Mouse (Mus musculus) right cerebral cortex, adult 2 months (tissue): ENCODE data around the gene Apeh.
A peak's percentile ranks its signal among the peaks of the same experiment; 100 is the strongest.
"Not testable (repeated sequence)": the region's sequence is repeated elsewhere in the genome, so short reads cannot be mapped to it uniquely, and the experiment has no call there.

Source experiments
- DNase-seq, 2 experiments: peaks; one replicate each; pipeline ENCODE4 v3.0.0; 2021 to 2022; ENCODE audit warnings: low spot score in 2 of 2

Apeh gene

DNA sequence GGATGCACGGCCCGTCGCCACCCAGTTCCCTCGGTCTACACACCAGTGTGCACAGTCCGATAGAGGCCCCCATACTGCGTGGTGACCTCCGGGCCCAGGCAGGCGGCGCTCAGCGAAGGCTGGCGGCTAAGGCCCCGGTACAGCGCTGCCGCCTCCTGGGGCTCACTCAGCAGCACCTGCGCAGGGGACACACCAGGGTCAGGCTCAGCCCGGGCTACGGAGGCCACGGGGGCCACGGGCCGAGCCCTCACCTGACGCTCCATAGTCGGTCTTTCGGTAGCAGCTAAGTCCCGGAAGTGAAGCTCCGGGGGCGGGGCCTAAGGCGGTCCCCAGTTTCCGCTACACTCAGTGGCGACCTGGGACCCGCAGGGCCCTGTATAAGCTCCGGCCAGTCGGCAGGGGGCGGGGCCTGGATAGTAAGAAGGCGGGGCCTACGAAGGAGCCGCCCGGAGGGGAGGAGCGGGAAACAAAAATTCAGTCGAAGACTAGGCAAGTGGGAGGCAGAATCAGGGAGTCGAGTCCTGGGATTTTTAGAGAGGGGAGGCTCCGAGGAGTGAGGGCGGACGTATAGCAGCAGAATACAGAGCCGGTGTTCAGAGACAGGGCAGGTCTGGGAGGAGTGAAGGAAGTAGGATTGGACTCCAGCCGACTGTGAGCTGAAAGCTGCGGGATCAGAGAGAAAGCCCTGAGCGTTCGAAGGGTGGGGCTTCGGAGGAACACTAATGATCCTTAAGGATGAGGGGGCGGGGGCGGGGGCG is at the start of gene Apeh:
Apeh (minus strand) TSS at position 423 of the 758 bp plus-strand sequence.
- peak; percentile 79 to 82 for DNase-seq

DNA sequence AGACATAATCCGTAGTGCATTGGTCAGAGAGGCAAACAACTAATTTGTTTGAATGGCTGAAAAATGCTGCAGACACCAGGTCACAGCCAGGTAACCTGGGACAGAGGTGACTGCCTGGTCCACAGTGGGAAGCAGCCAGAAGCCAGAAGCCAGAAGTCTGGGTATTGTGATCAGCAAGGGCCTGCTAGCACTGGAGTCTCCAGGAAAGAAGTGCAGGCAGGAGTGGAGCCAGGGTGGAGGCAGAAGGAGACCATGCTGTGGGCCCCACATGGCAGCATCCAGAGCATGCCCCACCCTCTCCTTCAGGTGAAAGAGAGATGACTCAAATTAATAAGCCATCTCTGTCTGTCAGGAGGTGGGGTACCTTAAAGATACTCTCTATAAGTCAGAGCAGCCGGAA is 49.1 kb upstream of the Apeh start:
- no peak for DNase-seq

DNA sequence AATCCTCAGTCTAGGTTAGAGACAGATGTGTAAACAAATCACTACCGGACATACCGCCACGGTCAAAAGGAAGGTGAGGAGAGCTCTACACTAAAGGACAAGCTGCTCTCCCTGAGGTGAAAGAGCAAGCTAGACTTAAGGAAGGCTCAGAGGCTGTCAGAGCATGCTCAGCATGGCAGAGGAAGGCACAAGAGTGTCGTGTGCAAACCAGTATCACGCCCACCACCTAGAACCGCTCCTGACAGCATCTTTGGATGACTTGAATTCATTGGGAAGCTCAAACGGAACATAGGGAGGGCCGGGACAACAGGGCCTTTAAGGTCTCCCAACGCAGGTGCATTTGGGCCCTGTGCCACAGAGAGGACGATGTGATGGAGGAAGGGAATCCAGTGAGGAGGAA is 47.0 kb upstream of the Apeh start:
- DNase-seq, result no peak

DNA sequence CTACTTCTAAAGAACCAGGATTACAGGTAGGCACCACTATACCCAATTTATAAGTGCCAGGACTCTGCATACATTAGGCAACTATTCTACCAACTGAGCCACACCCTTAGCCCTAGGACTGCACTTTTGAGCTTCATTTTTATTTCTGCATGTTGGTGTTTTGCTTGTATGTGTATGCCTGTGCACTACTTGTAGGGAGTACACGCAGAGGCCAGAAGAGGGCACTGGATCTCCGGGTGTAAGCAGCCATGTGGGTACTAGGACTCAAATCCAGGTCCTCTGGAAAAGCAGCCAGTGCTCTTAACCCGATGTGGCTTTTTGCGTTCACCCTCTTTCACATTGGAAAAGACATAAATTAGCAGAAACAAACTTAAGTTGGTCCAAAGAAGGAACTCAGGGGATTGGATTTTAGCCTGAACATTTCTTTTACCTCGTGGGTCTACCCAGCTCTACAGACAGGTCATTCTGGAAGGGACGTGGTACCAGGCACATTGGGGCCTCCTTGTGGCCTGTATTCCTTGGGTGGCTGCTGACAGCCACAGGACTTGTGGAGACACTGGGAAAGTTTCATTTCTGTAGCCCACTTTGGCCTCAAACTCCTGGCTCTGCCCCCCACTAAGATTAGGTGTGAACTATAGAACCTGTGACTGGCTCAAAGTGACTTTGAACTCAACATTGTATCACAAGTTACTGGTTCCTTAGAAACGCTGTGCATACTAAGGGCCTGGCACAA is 45.7 kb upstream of the Apeh start:
- DNase-seq, result no peak

DNA sequence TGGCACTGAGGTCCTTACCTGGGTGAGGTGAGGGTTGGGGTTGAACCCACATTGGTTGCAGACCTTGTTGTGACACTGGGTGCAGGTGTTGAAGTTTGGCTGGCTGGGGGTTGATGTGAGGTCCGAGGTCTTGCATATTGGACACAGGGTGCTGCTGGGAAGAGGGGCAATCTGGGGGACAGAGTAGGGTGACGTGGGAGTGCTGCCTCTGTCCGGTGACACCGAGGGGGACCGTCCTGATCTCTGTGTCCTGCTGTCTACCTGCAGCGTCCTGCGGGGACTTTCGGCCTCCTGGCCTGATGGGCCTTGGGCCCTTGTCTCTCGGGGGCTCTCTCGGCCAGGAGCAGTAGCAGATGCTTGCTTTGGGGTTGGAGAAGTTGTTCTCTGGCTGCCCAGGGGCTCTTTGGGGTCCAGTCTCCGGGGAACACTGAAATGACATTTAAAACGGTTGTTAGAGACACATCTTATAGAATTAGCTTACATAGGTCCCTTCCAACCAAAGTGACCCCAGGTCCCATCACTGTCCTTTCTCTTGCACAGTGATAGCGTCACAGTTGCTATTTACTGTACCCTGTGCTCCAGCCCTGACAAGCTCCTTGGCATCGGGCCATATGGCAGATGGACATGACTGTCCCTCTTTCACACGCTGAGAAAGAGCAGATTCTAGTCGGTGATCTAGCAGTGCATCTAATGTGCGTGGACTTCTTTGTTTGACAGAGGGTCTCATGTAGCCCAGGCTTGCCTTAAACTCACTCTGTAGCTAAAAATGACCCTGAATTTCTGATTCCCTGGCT is 45.0 kb upstream of the Apeh start:
- DNase-seq, result no peak

DNA sequence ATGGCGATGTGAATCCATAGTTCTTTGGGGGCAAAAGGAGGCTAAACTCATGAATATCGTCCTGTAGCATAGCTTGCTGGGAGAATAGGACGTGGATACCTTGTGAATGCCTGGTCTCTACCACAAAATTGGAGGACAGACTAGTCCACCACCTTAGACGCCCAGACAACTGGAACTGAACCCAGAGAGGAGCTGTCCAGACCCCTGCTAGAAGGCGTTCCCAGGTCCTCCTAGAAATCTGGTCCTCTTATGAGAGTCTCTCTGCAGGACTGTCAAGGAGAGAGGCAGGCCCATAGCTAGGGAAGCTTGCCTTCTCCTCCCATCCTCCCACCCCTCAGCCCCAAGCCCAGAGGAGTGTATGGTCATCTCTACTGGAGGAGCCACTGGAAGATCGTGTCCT is 43.7 kb upstream of the Apeh start:
- DNase-seq, result no peak

DNA sequence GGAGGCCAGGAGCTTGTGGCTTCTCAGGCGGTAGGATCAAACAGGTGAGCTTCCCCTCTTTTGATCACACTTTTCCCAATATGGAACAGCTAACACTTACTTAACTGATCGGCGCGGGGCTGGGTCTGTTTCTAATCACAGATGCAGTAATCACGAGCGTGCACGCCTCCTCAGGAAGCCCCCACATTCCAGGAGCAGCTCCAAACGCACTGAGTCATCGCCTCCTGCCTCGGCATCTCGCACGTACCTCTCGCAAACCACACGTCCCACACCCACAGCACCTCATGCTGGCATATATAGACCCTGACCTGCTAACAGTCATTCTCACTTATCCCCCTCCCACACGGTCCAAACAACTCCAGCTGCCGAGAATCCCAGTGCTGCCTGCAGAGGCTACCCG is 43.1 kb upstream of the Apeh start:
- peak; percentile 95 to 96 for DNase-seq

DNA sequence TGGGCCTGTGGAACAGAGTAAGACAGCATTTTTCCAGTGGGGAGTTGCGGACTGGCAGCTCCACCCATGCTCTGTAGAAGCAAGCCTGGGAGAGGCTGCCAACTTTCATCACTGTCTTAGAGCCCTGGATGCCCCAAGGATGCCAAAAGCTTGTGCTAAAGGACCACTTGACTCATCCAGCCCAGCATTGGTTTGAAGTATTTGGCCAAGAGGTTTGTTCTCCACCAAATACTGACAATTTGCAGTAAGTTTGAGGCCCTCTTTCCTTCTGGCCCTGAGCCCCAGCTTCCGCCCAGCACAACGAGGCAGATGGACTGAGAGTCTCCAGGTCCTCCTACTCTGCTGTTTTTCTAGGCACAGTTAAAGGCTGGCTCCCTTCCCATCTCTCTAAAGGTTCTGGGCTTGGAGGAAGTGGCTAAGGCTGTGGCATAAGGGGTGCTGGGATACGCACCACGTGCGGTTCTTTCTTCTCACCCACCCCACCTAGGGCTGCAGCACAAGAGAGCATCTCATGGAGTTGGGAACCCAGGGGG is 42.6 kb upstream of the Apeh start:
- DNase-seq, result peak; percentile 74 to 76

DNA sequence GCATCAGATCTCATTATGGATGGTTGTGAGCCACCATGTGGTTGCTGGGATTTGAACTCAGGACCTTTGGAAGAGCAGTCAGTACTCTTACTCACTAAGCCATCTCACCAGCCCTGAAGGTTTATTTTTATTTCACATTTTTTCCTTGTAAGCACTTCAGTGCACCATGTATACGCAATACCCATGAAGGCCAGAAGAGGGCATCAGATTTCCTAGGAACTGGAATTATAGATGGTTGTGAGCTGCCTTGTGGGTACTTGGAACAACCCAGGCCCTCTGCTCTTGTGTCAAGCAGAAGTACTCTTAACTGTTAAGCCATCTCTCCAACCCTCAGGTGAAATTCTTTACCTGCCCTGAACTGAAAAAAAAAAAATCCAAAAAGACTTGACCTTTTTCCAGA is 41.8 kb upstream of the Apeh start:
- no peak for DNase-seq

DNA sequence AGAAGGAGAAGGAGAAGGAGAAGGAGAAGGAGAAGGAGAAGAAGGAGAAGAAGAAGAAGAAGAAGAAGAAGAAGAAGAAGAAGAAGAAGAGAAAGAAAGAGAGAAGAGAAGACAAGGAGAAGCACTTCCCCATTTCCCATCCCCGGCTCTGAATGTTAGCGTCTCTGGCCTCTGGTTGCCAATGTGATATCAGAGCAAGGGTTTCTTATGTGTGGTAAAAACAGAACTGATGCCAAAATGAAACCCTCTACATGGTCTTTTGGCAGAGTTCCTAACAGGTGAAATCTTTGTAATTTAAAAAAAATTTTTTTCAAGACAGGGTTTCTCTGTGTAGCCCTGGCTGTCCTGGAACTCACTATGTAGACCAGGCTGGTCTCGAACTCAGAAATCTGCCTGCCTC is 41.3 kb upstream of the Apeh start:
- not testable (repeated sequence) for DNase-seq

DNA sequence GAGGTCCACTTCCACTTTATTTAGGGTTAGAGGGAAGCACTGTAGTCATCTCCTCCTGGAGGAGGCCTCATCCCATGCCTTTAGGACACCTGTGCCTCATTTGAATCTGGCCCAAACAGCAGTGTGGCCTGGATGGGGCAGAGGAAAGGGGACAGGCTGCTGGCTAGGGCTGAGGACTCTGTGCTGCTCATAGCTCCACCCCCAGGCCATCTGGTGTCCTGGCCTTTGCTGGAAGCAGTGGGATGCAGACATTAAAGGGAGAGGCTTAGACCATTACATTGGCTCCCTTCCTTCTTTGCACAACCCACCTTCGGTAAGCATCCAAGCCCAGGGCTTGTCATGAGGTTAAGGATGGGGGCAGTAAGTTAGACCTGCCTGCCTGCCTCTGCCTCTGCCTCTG is 39.1 kb upstream of the Apeh start:
- DNase-seq, result no peak

DNA sequence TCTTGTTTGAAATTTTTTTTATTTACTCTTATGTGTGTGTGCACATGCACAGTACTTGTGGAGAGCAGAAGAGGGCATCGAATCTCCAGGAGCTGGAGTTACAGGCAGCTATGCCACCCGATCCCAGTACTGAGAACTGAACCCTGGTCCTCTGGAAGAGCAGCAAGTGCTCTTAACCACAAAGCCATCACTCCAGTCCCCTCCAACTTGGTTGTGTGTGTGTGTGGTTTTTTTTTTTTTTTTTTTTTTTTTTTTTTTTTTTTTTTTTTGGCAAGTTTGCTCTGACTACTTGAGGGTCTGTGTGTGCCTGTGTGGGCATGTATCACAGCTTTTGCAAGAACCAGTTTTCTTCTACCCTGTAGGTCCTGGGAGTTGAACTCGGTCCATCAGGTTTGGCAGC is 38.0 kb upstream of the Apeh start:
- no peak for DNase-seq

DNA sequence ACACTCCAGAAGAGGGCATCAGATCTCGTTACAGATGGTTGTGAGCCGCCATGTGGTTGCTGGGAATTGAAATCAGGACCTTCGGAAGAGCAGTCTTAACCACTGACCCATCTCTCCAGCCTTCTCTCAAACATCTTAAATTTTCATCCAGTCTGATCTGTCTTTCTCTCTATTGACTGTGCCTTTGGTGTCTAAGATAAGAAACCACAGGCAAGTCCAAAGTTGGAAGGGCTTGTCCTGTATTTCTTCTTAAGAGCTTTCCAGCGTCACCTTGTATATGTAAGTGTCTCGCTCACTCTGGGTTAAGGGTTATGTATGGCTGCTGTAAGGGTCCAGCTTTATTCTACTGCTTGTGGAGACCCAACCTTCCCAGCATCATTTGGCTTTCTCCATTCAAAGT is 37.1 kb upstream of the Apeh start:
- DNase-seq, result no peak

DNA sequence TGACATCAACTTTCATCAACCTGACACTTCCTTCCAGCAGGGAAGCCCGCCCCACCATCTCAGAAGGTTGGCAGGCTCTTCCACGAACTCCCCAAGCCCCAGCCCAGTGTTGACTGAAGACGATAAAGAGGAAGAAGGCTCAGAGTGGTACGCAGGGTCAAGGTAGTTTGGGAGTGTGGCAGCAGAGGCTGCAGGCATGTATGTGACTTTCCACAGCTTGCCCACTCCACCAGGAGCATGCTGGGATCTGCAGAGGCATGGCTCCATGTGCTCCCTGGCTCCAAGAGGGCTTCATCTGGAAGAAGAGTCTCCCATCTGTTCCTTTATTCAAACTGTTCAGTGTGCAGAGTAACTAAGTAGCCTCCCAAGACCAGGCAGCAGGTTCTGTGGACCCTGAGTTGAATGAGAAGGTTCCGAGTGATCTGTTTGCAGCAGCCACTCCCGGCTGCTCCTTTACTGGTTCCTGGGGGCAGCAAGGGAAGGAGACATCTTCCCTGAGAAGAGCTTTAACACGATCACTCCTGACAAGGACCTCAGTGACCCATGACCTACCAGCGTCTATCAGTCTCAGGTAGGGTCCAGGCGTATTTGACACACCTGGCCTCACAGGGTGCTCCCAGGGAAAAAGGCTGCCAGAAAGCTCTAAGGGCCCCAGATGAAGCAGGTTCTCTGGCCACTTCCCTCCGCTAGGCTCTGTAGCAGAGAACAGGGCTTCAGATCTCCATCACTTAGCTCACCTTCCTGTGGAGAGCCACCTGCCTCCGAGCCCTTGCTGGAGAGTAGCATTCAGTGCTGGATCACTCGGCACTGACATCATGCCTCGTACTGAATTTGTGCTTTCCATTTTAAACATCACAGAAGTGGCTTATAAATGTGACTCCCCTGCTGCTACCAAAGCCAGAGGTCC is 34.9 kb upstream of the Apeh start:
- no peak for DNase-seq

DNA sequence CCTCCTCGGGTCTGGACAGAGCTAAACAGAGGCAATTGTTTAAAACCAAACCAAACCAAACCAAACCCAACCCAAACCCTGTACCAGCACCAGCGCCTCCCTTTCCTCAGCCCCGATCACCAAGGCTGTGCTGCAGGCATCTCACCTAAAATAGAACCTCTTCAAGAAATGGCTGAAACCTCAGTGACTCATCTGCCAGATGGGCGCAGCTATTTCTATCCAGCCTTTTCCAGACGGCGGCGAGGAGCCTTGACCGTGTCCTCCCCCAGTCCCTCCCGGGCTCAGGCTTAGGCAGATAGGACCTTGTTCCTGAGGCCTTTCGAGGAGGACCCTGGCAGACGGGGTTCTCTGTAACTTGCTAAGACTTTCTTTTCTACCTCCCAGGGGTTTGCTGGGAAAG is 33.8 kb upstream of the Apeh start:
- DNase-seq, result peak; percentile 80 to 85

DNA sequence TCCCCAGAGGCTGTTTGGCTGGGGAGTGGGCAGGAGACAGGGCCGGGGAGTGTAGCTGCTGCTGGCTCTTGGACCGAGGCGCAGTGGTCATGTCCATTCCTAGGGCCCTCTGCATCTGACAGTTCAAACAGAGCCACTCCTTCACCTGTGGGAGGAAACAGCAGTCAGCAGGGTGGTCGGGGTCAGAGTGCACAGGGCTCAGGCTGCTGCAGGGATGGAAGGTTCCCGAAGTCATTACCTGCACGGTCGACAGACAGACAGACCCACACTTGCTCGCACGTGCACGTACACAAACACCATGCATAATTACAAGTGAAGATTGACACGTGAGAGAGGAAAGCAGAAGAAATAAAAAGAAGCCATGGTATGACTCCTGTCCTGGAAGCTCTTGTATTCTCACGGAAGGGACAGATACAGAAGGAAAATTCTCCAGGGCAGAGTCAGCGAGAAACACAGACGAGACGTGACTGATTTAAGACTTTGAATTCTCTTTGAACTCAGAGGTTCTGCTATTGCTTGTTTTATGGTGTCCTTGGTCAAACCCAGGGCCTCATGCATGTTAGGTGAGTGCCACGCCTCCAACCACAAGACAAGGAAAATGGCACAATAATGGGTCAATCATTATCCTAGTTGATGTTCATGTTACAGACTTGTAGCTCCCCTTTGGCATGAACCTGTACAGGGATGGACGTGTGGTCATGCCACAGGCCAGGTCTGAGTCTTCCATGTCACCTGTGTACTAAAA is 32.2 kb upstream of the Apeh start:
- no peak for DNase-seq

DNA sequence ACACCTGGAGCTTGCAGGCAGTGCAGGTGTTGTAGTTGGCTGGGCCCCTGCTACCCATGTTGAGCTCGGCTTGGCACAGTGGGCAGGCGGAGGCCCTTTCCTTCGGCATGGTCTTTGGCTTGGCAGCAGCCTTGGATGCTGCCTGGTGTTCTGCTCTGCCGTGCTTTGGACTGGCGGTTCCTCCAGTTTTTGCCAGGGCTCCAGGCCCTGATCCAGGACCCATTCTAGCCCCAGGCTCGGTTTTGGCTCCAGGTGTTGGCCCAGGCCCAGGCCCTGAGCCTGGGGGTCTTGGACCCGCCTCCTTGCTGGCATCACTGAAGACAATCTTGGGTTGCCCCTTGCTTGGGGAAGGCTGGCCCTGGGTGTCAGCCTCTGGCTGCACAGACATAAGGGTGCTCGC is 31.3 kb upstream of the Apeh start:
- no peak for DNase-seq

DNA sequence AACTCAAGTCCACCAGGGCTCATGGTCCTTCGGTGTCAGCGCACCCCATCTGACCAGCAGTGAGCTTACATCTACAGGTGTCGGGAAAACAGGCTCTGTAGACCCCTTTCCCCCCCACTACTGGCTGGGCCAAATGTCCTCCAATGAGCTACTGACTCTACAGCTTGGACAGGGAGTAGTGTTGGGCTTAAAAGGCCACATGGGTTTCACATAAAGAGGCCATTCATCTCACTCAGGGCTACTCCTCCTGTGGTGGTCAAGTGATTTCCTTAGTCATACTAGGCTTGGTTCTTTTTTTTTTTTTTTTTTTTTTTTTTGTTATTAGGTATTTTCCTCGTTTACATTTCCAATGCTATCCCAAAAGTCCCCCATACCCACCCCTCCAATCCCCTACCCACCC is 29.5 kb upstream of the Apeh start:
- no peak for DNase-seq

DNA sequence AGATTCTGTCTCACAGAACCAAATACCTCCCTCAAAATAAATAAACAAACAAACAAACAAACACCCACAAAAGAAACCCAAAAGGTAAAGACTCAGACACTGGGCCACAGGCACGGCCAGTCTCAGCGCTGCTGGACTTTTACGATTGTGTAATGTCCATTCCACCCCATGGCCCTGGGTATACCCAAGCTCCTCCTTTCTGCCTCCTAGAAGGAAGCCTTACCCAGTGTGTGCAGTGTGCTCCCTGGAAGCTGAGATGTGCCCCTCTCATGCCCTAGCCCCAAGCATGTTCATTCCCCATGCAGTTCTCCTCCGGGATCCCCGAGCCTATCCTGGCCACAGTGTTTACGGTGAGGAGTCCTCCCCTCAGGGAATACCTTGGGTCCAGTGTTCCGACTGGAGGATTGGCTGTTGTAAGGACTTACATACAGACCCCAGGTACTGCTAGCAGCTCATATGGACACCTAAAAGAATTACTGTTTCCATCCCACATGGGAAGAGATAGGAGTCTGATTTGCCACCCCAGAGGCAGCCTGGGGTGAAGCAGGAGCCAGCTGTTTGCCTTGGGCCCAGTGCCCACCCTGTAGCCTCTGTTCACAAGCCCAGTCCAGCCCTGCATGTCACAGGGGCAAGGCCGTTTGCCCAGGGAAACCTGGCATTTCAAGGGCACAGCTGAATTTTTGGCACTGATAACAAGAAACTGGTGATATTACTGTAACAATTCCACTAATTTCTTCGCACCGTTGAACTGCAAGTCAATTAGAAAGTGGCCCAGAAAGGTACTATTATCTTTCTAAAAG is 27.0 kb upstream of the Apeh start:
- DNase-seq, result no peak

DNA sequence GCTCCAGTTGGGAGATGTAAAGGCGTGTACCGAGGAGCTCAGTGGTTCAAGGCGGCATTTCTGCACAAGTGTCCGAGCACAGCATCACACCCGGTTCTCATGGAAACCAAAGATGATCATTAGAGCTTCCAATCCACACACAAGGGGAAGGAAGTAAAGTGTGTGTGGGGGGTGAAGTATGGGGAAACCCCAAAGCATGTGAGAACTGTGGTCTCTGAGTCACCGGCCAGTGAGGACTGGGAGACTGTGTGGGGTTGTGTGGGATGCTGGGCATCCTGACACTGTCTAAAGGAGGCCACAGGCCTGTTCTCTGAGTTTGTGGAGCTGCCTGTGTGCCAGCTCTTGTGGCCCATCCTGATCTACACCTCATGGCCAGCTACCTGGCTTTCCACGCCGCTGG is 26.3 kb upstream of the Apeh start:
- peak in 1 of 2 experiments; percentile 43 for DNase-seq
